Mouse (Mus musculus): ENCODE measurements around the gene Adck1. TPM values are rescaled to one million over a fixed set of nuclear protein-coding genes. Genes with fewer than 3 reads are reported as not detected.
A peak's percentile ranks its signal among the peaks of the same experiment; 100 is the strongest.

Adck1 gene
- total and polyA plus RNA-seq, 3 experiments: 30.6 to 34.3 TPM; not detected in 1

GRCm38 (mm10) chr12:88398658-88399057 lies 38.3 kb downstream of the Adck1 start:
- H3K36me3 ChIP-seq (ENCODE audit: control insufficient read depth in 1 of 2, insufficient read depth in 2 of 2, low read length in 2 of 2): peaks cover 2 to 10% of the 10 kb centered on the region in 2 experiments; a peak in 3 of 4 replicates
- peak; percentile 82 for DNase-seq (ENCODE audit: low read depth, low spot score)

GRCm38 (mm10) chr12:88403541-88403940 lies 43.2 kb downstream of the Adck1 start:
- no peaks in the 10 kb centered on the region for H3K27me3 ChIP-seq (ENCODE audit: control insufficient read depth in 1 of 2, insufficient read depth in 2 of 2, low read length in 2 of 2)
- no peak for DNase-seq (ENCODE audit: low read depth, low spot score)
- H3K4me3 ChIP-seq (ENCODE audit: control insufficient read depth in 1 of 2, insufficient read depth in 1 of 2, low read depth in 2 of 2, low read length in 2 of 2): no peak overlapping the region
- H3K4me1 ChIP-seq (ENCODE audit: control insufficient read depth in 1 of 2, insufficient read depth in 2 of 2, low read length in 2 of 2): 0 out of 4 replicates have a peak, but pooled peaks cover 2 to 5% of the 10 kb centered on the region in 2 experiments
- H3K79me2 ChIP-seq (ENCODE audit: control insufficient read depth, insufficient read depth, low read length, poor library complexity): no peaks in the 10 kb centered on the region
- H3K27ac ChIP-seq (ENCODE audit: control insufficient read depth, low read depth, low read length): no peak overlapping the region
- TF ChIP-seq MYB (IDR thresholded peaks at IDR 0.05; ENCODE audit: low read depth, low read length): no peak
- TF ChIP-seq RAD21 (IDR thresholded peaks at IDR 0.05; ENCODE audit: low read depth, low read length): no peak
- TF ChIP-seq ETS1 (IDR thresholded peaks at IDR 0.05; ENCODE audit: low read depth, low read length): no peak
- no peak for TF ChIP-seq NRF1 (IDR thresholded peaks at IDR 0.05; ENCODE audit: insufficient read depth, low read depth, low read length, poor library complexity, severe bottlenecking)
- no peak for TF ChIP-seq E2F4 (IDR thresholded peaks at IDR 0.05; ENCODE audit: borderline replicate concordance, low read depth, low read length)
- TF ChIP-seq RCOR1 (IDR thresholded peaks at IDR 0.05; ENCODE audit: low read depth, low read length): no peak
- TF ChIP-seq EP300 (IDR thresholded peaks at IDR 0.05; ENCODE audit: low read depth in 1 of 2, low read length in 2 of 2): no peak
- no peak for TF ChIP-seq ELF1 (IDR thresholded peaks at IDR 0.05; ENCODE audit: low read depth, low read length)
- no peak for TF ChIP-seq ZKSCAN1 (IDR thresholded peaks at IDR 0.05; ENCODE audit: low read depth, low read length)
- no peak for TF ChIP-seq TBP (IDR thresholded peaks at IDR 0.05; ENCODE audit: low read depth, low read length)
- TF ChIP-seq SIN3A (IDR thresholded peaks at IDR 0.05; ENCODE audit: low read length): no peak
- no peak for TF ChIP-seq UBTF (IDR thresholded peaks at IDR 0.05; ENCODE audit: borderline replicate concordance, insufficient read depth, low read depth, low read length)
- no peak for TF ChIP-seq MYC (IDR thresholded peaks at IDR 0.05; ENCODE audit: low read depth, low read length)
- no peak for TF ChIP-seq ZNF384 (IDR thresholded peaks at IDR 0.05; ENCODE audit: low read depth, low read length)
- H3K9ac ChIP-seq (ENCODE audit: control insufficient read depth, low read depth, low read length, poor library complexity, severe bottlenecking): no peak overlapping the region
- H3K36me3 ChIP-seq (ENCODE audit: control insufficient read depth in 1 of 2, insufficient read depth in 2 of 2, low read length in 2 of 2): peaks cover 3 to 6% of the 10 kb centered on the region in 2 experiments
- no peaks in the 10 kb centered on the region for H3K9me3 ChIP-seq (replicated peaks; ENCODE audit: insufficient read depth, low read length)

More at GRCm38 (mm10) chr12:88398658-88399057, 38.3 kb downstream of the Adck1 start:
- Histone ChIP-seq H3K27ac (ENCODE audit: control insufficient read depth, low read depth, low read length) (peak overlapping the region; percentile 39; the same call in 1 of the 2 replicates), H3K79me2 (ENCODE audit: control insufficient read depth, insufficient read depth, low read length, poor library complexity) (no peaks in the 10 kb centered on the region), H3K9me3 (replicated peaks; ENCODE audit: insufficient read depth, low read length) (no peaks in the 10 kb centered on the region), H3K27me3 (ENCODE audit: control insufficient read depth in 1 of 2, insufficient read depth in 2 of 2, low read length in 2 of 2) (no peaks in the 10 kb centered on the region), H3K4me1 (ENCODE audit: control insufficient read depth in 1 of 2, insufficient read depth in 2 of 2, low read length in 2 of 2) (peaks cover 2 to 11% of the 10 kb centered on the region in 2 experiments; a peak in 2 of 4 replicates), H3K9ac (ENCODE audit: control insufficient read depth, low read depth, low read length, poor library complexity, severe bottlenecking) (no peak overlapping the region), H3K4me3 (ENCODE audit: control insufficient read depth in 1 of 2, insufficient read depth in 1 of 2, low read depth in 2 of 2, low read length in 2 of 2) (no peak overlapping the region)
- TF ChIP-seq TAL1 (IDR thresholded peaks at IDR 0.05; ENCODE audit: low read length) (peak; percentile 71), ETS1 (IDR thresholded peaks at IDR 0.05; ENCODE audit: low read depth, low read length) (peak; percentile 42; the same call in 1 of the 2 replicates), GATA1 (IDR thresholded peaks at IDR 0.05; ENCODE audit: low read depth, low read length) (peak; percentile 33; the same call in 1 of the 2 replicates), EP300 (IDR thresholded peaks at IDR 0.05; ENCODE audit: low read depth in 1 of 2, low read length in 2 of 2) (peak; percentile 51 to 60), POLR2A (IDR thresholded peaks at IDR 0.05; ENCODE audit: control insufficient read depth in 1 of 2, insufficient read depth in 1 of 2, low read depth in 1 of 2, low read length in 2 of 2, poor library complexity in 1 of 2) (no peak)
